Mouse (Mus musculus): ENCODE measurements around the gene Oaz3. TPM values are rescaled to one million over a fixed set of nuclear protein-coding genes. Genes with fewer than 3 reads are reported as not detected.

The Oaz3 gene
- total and polyA plus RNA-seq, 3 experiments: 0.89 to 0.91 TPM; not detected in 1

DNA sequence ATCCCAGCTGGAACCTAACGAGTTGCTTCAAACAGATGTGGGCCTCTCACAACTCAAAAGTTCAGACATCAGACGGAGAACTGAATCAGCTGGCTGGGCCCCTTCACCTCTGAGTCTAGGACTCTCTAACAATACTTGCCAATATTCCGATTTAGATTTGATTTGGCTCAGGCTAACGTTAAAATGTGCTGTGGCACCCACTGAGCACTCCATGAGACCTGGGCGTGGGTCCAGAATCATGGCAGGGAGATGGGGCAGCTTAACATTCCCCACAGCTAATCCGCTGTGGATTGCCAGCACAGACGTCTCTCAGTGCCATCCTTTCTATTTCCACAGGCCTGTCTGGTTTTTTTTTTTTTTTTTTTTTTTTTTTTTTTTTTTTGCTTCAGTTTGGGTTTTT lies 42.2 kb upstream of the Oaz3 start:
- Histone ChIP-seq H3K79me2 (ENCODE audit: control insufficient read depth, insufficient read depth, low read length, poor library complexity) (no peaks in the 10 kb centered on the region), H3K4me3 (ENCODE audit: control insufficient read depth in 1 of 2, insufficient read depth in 1 of 2, low read depth in 2 of 2, low read length in 2 of 2) (no peak overlapping the region), H3K4me1 (ENCODE audit: control insufficient read depth in 1 of 2, insufficient read depth in 2 of 2, low read length in 2 of 2) (peaks cover 3 to 32% of the 10 kb centered on the region in 2 experiments; a peak in 3 of 4 replicates), H3K9me3 (replicated peaks; ENCODE audit: insufficient read depth, low read length) (no peaks in the 10 kb centered on the region), H3K27ac (ENCODE audit: control insufficient read depth, low read depth, low read length) (no peak overlapping the region), H3K36me3 (ENCODE audit: control insufficient read depth in 1 of 2, insufficient read depth in 2 of 2, low read length in 2 of 2) (peaks cover 0 to 13% of the 10 kb centered on the region in 2 experiments; a peak in 2 of 4 replicates), H3K27me3 (ENCODE audit: control insufficient read depth in 1 of 2, insufficient read depth in 2 of 2, low read length in 2 of 2) (no peaks in the 10 kb centered on the region), H3K9ac (ENCODE audit: control insufficient read depth, low read depth, low read length, poor library complexity, severe bottlenecking) (no peak overlapping the region)
- no peak for DNase-seq (ENCODE audit: low read depth, low spot score)
- no peak for TF ChIP-seq ZC3H11A (IDR thresholded peaks at IDR 0.05; ENCODE audit: low read depth, low read length)
- no peak for TF ChIP-seq TCF12 (IDR thresholded peaks at IDR 0.05; ENCODE audit: low read depth, low read length)
- TF ChIP-seq KAT2A (conservative IDR thresholded peaks at IDR 0.05; ENCODE audit: low read depth, low read length): no peak
- no peak for TF ChIP-seq MYB (IDR thresholded peaks at IDR 0.05; ENCODE audit: low read depth, low read length)
- TF ChIP-seq JUND (IDR thresholded peaks at IDR 0.05; ENCODE audit: low read depth, low read length): no peak
- no peak for TF ChIP-seq E2F4 (IDR thresholded peaks at IDR 0.05; ENCODE audit: borderline replicate concordance, low read depth, low read length)
- no peak for TF ChIP-seq MAFK (IDR thresholded peaks at IDR 0.05; ENCODE audit: borderline replicate concordance, low read depth, low read length)
- TF ChIP-seq SIN3A (IDR thresholded peaks at IDR 0.05; ENCODE audit: low read length): no peak
- no peak for TF ChIP-seq CTCF (IDR thresholded peaks at IDR 0.05 in 2 of 3, conservative IDR thresholded peaks at IDR 0.05 in 1 of 3; ENCODE audit: control insufficient read depth in 1 of 3, insufficient read depth in 1 of 3, low read depth in 2 of 3, low read length in 3 of 3, poor library complexity in 1 of 3, severe bottlenecking in 1 of 3)
- TF ChIP-seq POLR2AphosphoS5 (IDR thresholded peaks at IDR 0.05; ENCODE audit: borderline replicate concordance, low read depth, low read length): no peak
- no peak for TF ChIP-seq RAD21 (IDR thresholded peaks at IDR 0.05; ENCODE audit: low read depth, low read length)
- no peak for TF ChIP-seq MXI1 (IDR thresholded peaks at IDR 0.05; ENCODE audit: low read depth, low read length)
- no peak for TF ChIP-seq MEF2A (IDR thresholded peaks at IDR 0.05; ENCODE audit: extremely low read depth, insufficient replicate concordance, low read depth, low read length, poor library complexity, severe bottlenecking)
- TF ChIP-seq ZMIZ1 (IDR thresholded peaks at IDR 0.05; ENCODE audit: low read depth, low read length): no peak
- no peak for TF ChIP-seq EP300 (IDR thresholded peaks at IDR 0.05; ENCODE audit: low read depth in 1 of 2, low read length in 2 of 2)
- no peak for TF ChIP-seq NRF1 (IDR thresholded peaks at IDR 0.05; ENCODE audit: insufficient read depth, low read depth, low read length, poor library complexity, severe bottlenecking)
- no peak for TF ChIP-seq BHLHE40 (IDR thresholded peaks at IDR 0.05; ENCODE audit: borderline replicate concordance, low read depth, low read length)
- no peak for TF ChIP-seq ZKSCAN1 (IDR thresholded peaks at IDR 0.05; ENCODE audit: low read depth, low read length)
- no peak for TF ChIP-seq CHD1 (IDR thresholded peaks at IDR 0.05; ENCODE audit: low read depth, low read length)
- no peak for TF ChIP-seq MAZ (IDR thresholded peaks at IDR 0.05; ENCODE audit: low read depth, low read length)

Data from MEL (cell line).